Mouse (Mus musculus) neural tube, embryonic 15.5 days (tissue): ENCODE results near the gene Cabp7. TPM values are rescaled to one million over a fixed set of nuclear protein-coding genes. Genes with fewer than 3 reads are reported as not detected.

Source experiments
- ATAC-seq: fragments of 200-750 bp; cut with Nextera tagmentation; 2 replicates; pipeline ENCODE4 v1.8.0; 2017; ENCODE audit warnings: mild to moderate bottlenecking, moderate TSS enrichment, moderate library complexity; ENCODE audit not compliant: low FRiP score
- H3K27ac ChIP-seq: fragments of 300-500 bp; sonication (generic); replicated peaks from 2 replicates; pipeline ENCODE4 v1.5.1; 2015; ENCODE audit warnings: mild to moderate bottlenecking, inconsistent platforms
- H3K27me3 ChIP-seq: fragments of 300-500 bp; sonication (generic); replicated peaks from 2 replicates; pipeline ENCODE4 v1.6.1; 2015; ENCODE audit warnings: inconsistent platforms
- H3K36me3 ChIP-seq: fragments of 300-500 bp; sonication (generic); 2 replicates; pipeline ENCODE4 v1.6.1; 2015; ENCODE audit warnings: inconsistent platforms
- H3K4me1 ChIP-seq: fragments of 300-500 bp; sonication (generic); 2 replicates; pipeline ENCODE4 v1.6.1; 2015; ENCODE audit warnings: inconsistent platforms
- H3K4me2 ChIP-seq: fragments of 300-500 bp; sonication (generic); 2 replicates; pipeline ENCODE4 v1.6.1; 2015; ENCODE audit warnings: inconsistent platforms, mild to moderate bottlenecking, moderate library complexity
- H3K4me3 ChIP-seq: fragments of 300-500 bp; sonication (generic); replicated peaks from 2 replicates; pipeline ENCODE4 v1.5.1; 2015; ENCODE audit warnings: mild to moderate bottlenecking, inconsistent platforms
- H3K9ac ChIP-seq: fragments of 300-500 bp; sonication (generic); replicated peaks from 2 replicates; pipeline ENCODE4 v1.6.1; 2015; ENCODE audit warnings: mild to moderate bottlenecking, inconsistent platforms
- H3K9me3 ChIP-seq: fragments of 300-500 bp; sonication (generic); replicated peaks from 2 replicates; pipeline ENCODE4 v1.6.1; 2016; ENCODE audit warnings: inconsistent platforms
- WGBS: fragments of 180-500 bp; shearing (Covaris S2); methylation state at CpG from one replicate; pipeline ENCODE4 v1.1.7; 2015; ENCODE audit warnings: mixed read lengths; 5-methylcytosine and 5-hydroxymethylcytosine counted together
- polyA plus RNA-seq: library from polyadenylated mRNA; unstranded; fragments of >200 nt; fragmentation: Nextera tagmentation; extraction: Ambion mirVana; gene quantifications from 2 replicates; pipeline ENCODE4 v1.2.1, GENCODE M21; 2015

Gene Cabp7
- polyA plus RNA-seq: 2.9 and 4.2 TPM in 2 replicates

- H3K4me3 ChIP-seq: peak within 1 kb of the TSS; percentile 65
- 0% methylated on average over 24 of the region's 73 CpGs for WGBS
- peak within 1 kb of the TSS; percentile 100 for H3K4me2 ChIP-seq
- no peak within 1 kb of the TSS for H3K27ac ChIP-seq
- H3K9ac ChIP-seq: peak within 1 kb of the TSS; percentile 55
- peaks cover 65% of the 10 kb centered on the region for H3K27me3 ChIP-seq
- no peaks in the 10 kb centered on the region for H3K36me3 ChIP-seq
- peak; percentile 11; the same call in 1 of the 2 replicates for ATAC-seq
- no peaks in the 10 kb centered on the region for H3K9me3 ChIP-seq
- H3K4me1 ChIP-seq: peaks cover 24% of the 10 kb centered on the region
Observed at GRCm38 (mm10) chr11:4746733-4747132, at the start of gene Cabp7. Cabp7 (minus strand) TSS chr11:4746778.

- Histone ChIP-seq H3K9ac (no peak overlapping the region), H3K27ac (no peak overlapping the region), H3K36me3 (peaks cover 35% of the 10 kb centered on the region), H3K27me3 (no peaks in the 10 kb centered on the region), H3K9me3 (no peaks in the 10 kb centered on the region), H3K4me1 (peaks cover 5% of the 10 kb centered on the region), H3K4me3 (no peak overlapping the region), H3K4me2 (no peak overlapping the region)
- 11% methylated on average over 3 of the region's 3 CpGs for WGBS
- no peak for ATAC-seq
Observed at GRCm38 (mm10) chr11:4793006-4793405, 46.4 kb upstream of the Cabp7 start.

- peaks cover 41% of the 10 kb centered on the region for H3K36me3 ChIP-seq
- no peak for ATAC-seq
- no peak overlapping the region for H3K4me2 ChIP-seq
- no peaks in the 10 kb centered on the region for H3K27me3 ChIP-seq
- H3K9me3 ChIP-seq: no peaks in the 10 kb centered on the region
- WGBS: 27% methylated on average over 6 of the region's 6 CpGs
- H3K9ac ChIP-seq: no peak overlapping the region
- no peak overlapping the region for H3K4me3 ChIP-seq
- peaks cover 5% of the 10 kb centered on the region for H3K4me1 ChIP-seq
- 0 out of 2 replicates have a peak overlapping the region, but pooled peaks have one; percentile 28 for H3K27ac ChIP-seq
Observed at GRCm38 (mm10) chr11:4791549-4791948, 45.0 kb upstream of the Cabp7 start.

DNA sequence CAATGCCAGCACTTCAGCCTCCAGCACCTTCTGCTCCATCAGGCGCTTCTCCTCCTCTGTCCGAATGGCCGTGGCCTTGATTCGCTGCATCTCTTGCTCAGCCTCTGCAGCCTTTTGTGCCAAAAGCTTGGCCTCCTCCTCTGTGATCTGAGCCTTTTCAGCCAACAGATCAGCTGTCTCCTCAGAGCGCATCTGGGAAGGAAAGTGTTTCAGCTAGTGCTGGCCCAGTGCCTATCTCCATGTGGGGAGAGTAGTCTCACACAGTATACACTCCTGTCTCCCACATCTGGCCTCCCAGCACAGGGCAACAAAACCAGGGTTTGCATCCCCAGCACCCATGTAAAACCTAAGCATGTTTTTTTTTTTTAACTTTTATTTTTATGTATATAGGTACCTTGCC, 43.1 kb upstream of the Cabp7 start:
- 89% methylated on average over 5 of the region's 5 CpGs for WGBS
- H3K9ac ChIP-seq: no peak overlapping the region
- H3K27ac ChIP-seq: no peak overlapping the region
- no peak overlapping the region for H3K4me3 ChIP-seq
- H3K9me3 ChIP-seq: no peaks in the 10 kb centered on the region
- H3K4me1 ChIP-seq: peaks cover 5% of the 10 kb centered on the region
- no peaks in the 10 kb centered on the region for H3K27me3 ChIP-seq
- H3K36me3 ChIP-seq: peaks cover 58% of the 10 kb centered on the region
- H3K4me2 ChIP-seq: no peak overlapping the region
- ATAC-seq: no peak

DNA sequence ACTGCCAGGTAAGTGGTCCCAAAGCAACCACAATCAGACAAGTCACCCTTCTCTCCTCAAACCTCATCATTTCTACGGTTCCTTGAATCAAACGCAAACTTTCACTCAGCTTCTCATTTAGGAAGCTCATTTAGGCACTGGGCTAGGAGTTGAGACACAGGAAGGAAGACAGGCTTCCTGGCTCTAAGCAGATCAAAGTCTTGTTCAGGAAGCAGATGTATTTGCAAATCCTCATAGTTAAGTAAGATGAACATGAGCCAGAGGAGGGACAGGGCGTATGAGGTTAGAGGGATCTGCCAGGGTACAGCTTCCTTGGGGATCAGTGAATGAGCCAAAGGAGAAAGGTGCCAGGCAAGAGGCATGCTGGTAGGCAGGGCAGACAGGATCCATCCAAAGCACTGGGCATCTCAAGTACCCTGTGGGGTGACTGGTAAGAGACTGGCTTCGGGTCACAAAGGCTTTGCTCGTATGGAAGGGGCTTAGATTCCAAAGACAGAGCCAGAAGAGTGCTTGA, 38.1 kb upstream of the Cabp7 start:
- Histone ChIP-seq H3K36me3 (peaks cover 76% of the 10 kb centered on the region), H3K4me1 (no peaks in the 10 kb centered on the region), H3K4me2 (no peak overlapping the region), H3K27me3 (no peaks in the 10 kb centered on the region), H3K9ac (no peak overlapping the region), H3K27ac (no peak overlapping the region), H3K9me3 (no peaks in the 10 kb centered on the region), H3K4me3 (no peak overlapping the region)
- ATAC-seq: no peak
- WGBS: 89% methylated on average over 5 of the region's 5 CpGs

DNA sequence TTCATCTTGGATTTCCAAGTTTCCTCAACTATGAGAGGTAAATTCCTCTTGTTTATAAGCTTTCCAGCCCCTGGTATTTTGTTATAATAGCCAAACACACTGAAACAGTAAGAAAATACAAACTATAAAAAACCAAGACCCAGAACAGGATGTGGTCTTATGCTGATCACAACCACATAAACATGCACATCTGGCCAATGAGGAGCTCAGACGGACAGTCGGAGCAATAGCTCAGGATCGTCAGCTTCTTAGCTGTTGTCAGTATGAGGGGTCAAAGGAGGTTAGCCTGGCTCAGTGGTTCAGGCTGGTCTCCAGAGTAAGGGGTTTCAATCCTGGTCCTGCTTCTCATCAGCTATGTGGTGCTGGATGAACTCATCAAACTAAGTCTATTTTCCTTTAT, 36.5 kb upstream of the Cabp7 start:
- peaks cover 78% of the 10 kb centered on the region for H3K36me3 ChIP-seq
- H3K27me3 ChIP-seq: no peaks in the 10 kb centered on the region
- H3K4me3 ChIP-seq: no peak overlapping the region
- no peak for ATAC-seq
- no peaks in the 10 kb centered on the region for H3K4me1 ChIP-seq
- no peak overlapping the region for H3K9ac ChIP-seq
- no peak overlapping the region for H3K27ac ChIP-seq
- no peaks in the 10 kb centered on the region for H3K9me3 ChIP-seq
- H3K4me2 ChIP-seq: no peak overlapping the region
- WGBS: 83% methylated on average over 3 of the region's 3 CpGs

GRCm38 (mm10) chr11:4780927-4781326, 34.3 kb upstream of the Cabp7 start:
- Histone ChIP-seq H3K4me3 (no peak overlapping the region), H3K4me1 (no peaks in the 10 kb centered on the region), H3K36me3 (peaks cover 62% of the 10 kb centered on the region), H3K9ac (no peak overlapping the region), H3K9me3 (no peaks in the 10 kb centered on the region), H3K27me3 (no peaks in the 10 kb centered on the region), H3K4me2 (no peak overlapping the region), H3K27ac (no peak overlapping the region)
- WGBS: 91% methylated on average over 3 of the region's 3 CpGs
- ATAC-seq: no peak

DNA sequence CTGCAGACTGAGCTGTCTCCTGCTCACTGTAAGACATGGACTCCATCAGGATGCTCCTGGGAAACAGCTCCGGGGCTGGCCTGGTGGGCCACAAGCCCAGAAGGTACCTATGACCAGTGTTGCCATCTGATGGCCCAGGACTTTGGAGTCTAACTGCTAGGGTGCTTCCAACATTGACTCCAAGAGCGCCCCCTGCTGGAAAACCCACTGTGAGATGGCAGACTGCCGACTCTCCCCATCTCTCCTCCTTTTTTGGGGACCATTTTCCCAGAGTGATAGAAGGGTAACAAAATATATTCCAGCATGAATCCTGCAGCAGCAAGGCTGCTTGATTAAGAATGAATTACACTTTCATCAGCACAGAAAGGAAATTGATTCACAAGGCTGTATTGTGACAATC, 26.3 kb upstream of the Cabp7 start:
- 29% methylated on average over 3 of the region's 3 CpGs for WGBS
- ATAC-seq: no peak

DNA sequence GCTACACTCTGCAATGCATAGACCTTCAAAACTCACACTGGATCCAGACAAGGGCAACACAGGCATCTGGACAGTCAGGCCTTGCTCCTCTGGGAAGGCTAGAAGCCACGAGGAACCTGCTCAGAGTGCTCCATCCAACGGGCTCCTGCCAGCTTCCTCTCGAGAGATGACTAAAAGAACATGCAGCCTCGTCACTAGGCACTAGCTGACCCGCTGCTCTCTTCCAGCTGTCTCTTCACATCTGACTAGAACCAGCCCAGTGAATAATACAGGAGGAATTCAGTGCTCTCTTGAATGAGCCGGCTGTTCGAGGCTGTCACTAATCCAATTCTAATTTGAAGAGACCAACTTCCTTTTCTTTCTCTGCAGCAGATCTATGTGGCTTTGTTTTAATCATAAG, 25.2 kb upstream of the Cabp7 start:
- no peaks in the 10 kb centered on the region for H3K27me3 ChIP-seq
- no peak overlapping the region for H3K4me3 ChIP-seq
- 74% methylated on average over 7 of the region's 7 CpGs for WGBS
- no peak overlapping the region for H3K9ac ChIP-seq
- peaks cover 28% of the 10 kb centered on the region for H3K4me1 ChIP-seq
- H3K4me2 ChIP-seq: no peak overlapping the region
- H3K9me3 ChIP-seq: no peaks in the 10 kb centered on the region
- no peak overlapping the region for H3K27ac ChIP-seq
- H3K36me3 ChIP-seq: peaks cover 7% of the 10 kb centered on the region
- ATAC-seq: no peak

More for the DNA sequence above, 26.3 kb upstream of the Cabp7 start:
- Histone ChIP-seq H3K4me3 (no peak overlapping the region), H3K36me3 (peaks cover 5% of the 10 kb centered on the region), H3K4me1 (peaks cover 28% of the 10 kb centered on the region), H3K9me3 (no peaks in the 10 kb centered on the region), H3K9ac (no peak overlapping the region), H3K27me3 (no peaks in the 10 kb centered on the region), H3K4me2 (no peak overlapping the region), H3K27ac (peak overlapping the region; percentile 62; the same call in 1 of the 2 replicates)

- ATAC-seq: no peak
- H3K36me3 ChIP-seq: 0 out of 2 replicates have a peak, but pooled peaks cover 4% of the 10 kb centered on the region
Observed at GRCm38 (mm10) chr11:4769881-4770280, 23.3 kb upstream of the Cabp7 start.

DNA sequence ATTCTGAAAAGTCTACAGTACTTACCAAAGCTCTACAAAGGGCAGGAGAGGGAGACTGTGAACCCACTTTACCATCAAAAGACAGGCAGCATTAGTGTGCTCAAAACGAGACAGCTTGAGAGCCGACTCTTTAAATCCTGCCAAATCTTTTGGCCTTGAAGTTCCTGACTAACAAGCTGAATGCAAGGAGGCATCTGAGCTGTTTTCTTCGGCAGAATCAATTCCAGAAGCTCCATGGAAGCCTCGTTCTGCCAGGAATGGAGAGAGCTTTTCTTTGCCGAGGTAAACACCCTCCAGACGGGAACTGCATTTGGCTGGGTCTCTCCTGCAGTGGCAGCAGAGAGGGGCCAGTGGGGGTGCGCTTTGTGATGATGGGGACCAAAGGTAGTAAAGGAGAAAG, 22.7 kb upstream of the Cabp7 start:
- no peak overlapping the region for H3K4me2 ChIP-seq
- no peaks in the 10 kb centered on the region for H3K9me3 ChIP-seq
- H3K27me3 ChIP-seq: no peaks in the 10 kb centered on the region
- ATAC-seq: no peak
- H3K9ac ChIP-seq: no peak overlapping the region
- H3K27ac ChIP-seq: no peak overlapping the region
- H3K4me3 ChIP-seq: no peak overlapping the region
- 79% methylated on average over 7 of the region's 7 CpGs for WGBS
- H3K36me3 ChIP-seq: 0 out of 2 replicates have a peak, but pooled peaks cover 4% of the 10 kb centered on the region
- H3K4me1 ChIP-seq: peaks cover 21% of the 10 kb centered on the region

More at GRCm38 (mm10) chr11:4769881-4770280, 23.3 kb upstream of the Cabp7 start:
- Histone ChIP-seq H3K4me2 (no peak overlapping the region), H3K4me3 (no peak overlapping the region), H3K27ac (no peak overlapping the region), H3K4me1 (peaks cover 27% of the 10 kb centered on the region), H3K27me3 (no peaks in the 10 kb centered on the region), H3K9ac (no peak overlapping the region), H3K9me3 (no peaks in the 10 kb centered on the region)
- WGBS: 95% methylated on average over 6 of the region's 6 CpGs

DNA sequence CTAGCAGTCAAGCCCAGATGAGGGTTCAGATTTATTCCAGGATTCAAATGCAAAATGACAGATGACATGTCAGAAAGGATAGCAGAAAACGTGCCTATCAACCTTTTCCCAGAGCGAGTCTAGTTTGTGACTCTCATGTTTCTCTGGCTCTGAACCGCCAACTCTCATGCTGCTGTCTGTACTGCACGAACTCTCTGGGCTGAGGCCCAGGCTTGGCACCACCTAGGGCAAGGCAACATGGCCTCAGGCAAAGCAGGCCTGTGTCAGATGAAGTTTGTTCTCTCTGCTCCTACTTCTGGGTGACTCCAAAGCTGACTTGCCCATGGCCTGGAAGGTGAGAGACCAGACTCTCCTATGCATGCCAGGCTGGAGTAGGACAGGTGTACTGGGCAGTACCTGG, 21.8 kb upstream of the Cabp7 start:
- Histone ChIP-seq H3K27me3 (no peaks in the 10 kb centered on the region), H3K4me1 (peaks cover 14% of the 10 kb centered on the region), H3K4me2 (no peak overlapping the region), H3K27ac (no peak overlapping the region), H3K9me3 (no peaks in the 10 kb centered on the region), H3K9ac (no peak overlapping the region), H3K4me3 (no peak overlapping the region), H3K36me3 (0 out of 2 replicates have a peak, but pooled peaks cover 4% of the 10 kb centered on the region)
- no peak for ATAC-seq
- 85% methylated on average over 4 of the region's 4 CpGs for WGBS
